In genomic region chr4:104301764-104302163, GRCm38 (mm10) we compare ENCODE assay signal across 32 mouse cellular contexts.
"Had no signal": no experiment of that assay in that cellular context is flagged by ENCODE, and none has a peak within 500 bp of the region (broad histone marks: within the 10 kb centered on the region; RNA-seq: fewer than 3 reads in every experiment).

No protein-coding gene starts in this region.

- H3K4me3 ChIP-seq: left cerebral cortex, adult 2 months; limb, embryonic 10.5 days; limb, embryonic 12.5 days; limb, embryonic 13.5 days; limb, embryonic 15.5 days; liver, embryonic 12.5 days; liver, embryonic 13.5 days; liver, embryonic 15.5 days; lung, embryonic 15.5 days; megakaryocyte, embryonic 14.5 days; midbrain, embryonic 10.5 days; midbrain, embryonic 12.5 days; midbrain, embryonic 13.5 days; midbrain, embryonic 15.5 days; myocyte had no signal

- H3K36me3 ChIP-seq: limb, embryonic 10.5 days; limb, embryonic 12.5 days; limb, embryonic 13.5 days; limb, embryonic 15.5 days; liver, embryonic 12.5 days; liver, embryonic 13.5 days; liver, embryonic 15.5 days; lung, embryonic 15.5 days; midbrain, embryonic 10.5 days; midbrain, embryonic 12.5 days; midbrain, embryonic 13.5 days; midbrain, embryonic 15.5 days had no signal

- H3K9me3 ChIP-seq: limb, embryonic 10.5 days; limb, embryonic 12.5 days; limb, embryonic 13.5 days; limb, embryonic 15.5 days; liver, embryonic 12.5 days; liver, embryonic 13.5 days; liver, embryonic 15.5 days; lung, embryonic 15.5 days; midbrain, embryonic 10.5 days; midbrain, embryonic 12.5 days; midbrain, embryonic 13.5 days; midbrain, embryonic 15.5 days had no signal

- DNase-seq: left cerebral cortex, postnatal 4 days; liver; liver, embryonic 13.5 days; liver, postnatal 0 days; lung, adult 18-20 months; lung, adult 2 months; lung, embryonic 14.5 days; lung, postnatal 10 days; lung, postnatal 14 days; lung, postnatal 36 days; lung, postnatal 4 days; midbrain, embryonic 14.5 days had no signal

- H3K27me3 ChIP-seq: limb, embryonic 12.5 days; liver, embryonic 12.5 days; liver, embryonic 13.5 days; liver, embryonic 15.5 days; lung, embryonic 15.5 days; megakaryocyte, embryonic 14.5 days; midbrain, embryonic 12.5 days; midbrain, embryonic 13.5 days; midbrain, embryonic 15.5 days had no signal

- ATAC-seq: liver, embryonic 12.5 days; liver, postnatal 0 days; lung, postnatal 0 days; midbrain, embryonic 13.5 days; midbrain, embryonic 15.5 days; midbrain, embryonic 16.5 days had no signal

- H3K9ac ChIP-seq: limb, embryonic 12.5 days; limb, embryonic 13.5 days; limb, embryonic 15.5 days; liver, embryonic 12.5 days; liver, embryonic 13.5 days; liver, embryonic 14.5 days; liver, embryonic 15.5 days; liver, postnatal 0 days; lung, embryonic 14.5 days; lung, embryonic 15.5 days; midbrain, embryonic 12.5 days; midbrain, embryonic 13.5 days; midbrain, embryonic 15.5 days had no signal

- H3K4me2 ChIP-seq: limb, embryonic 12.5 days; limb, embryonic 13.5 days; limb, embryonic 15.5 days; liver, embryonic 11.5 days; liver, embryonic 12.5 days; liver, embryonic 13.5 days; liver, embryonic 15.5 days; lung, embryonic 14.5 days; lung, embryonic 15.5 days; midbrain, embryonic 11.5 days; midbrain, embryonic 12.5 days; midbrain, embryonic 13.5 days; midbrain, embryonic 15.5 days had no signal

- H3K4me1 ChIP-seq: limb, embryonic 10.5 days; limb, embryonic 12.5 days; limb, embryonic 13.5 days; limb, embryonic 15.5 days; liver, embryonic 12.5 days; liver, embryonic 13.5 days; liver, embryonic 15.5 days; lung, embryonic 15.5 days; megakaryocyte, embryonic 14.5 days; midbrain, embryonic 10.5 days; midbrain, embryonic 12.5 days had no signal

- H3K27ac ChIP-seq: left cerebral cortex, adult 2 months; limb, embryonic 10.5 days; limb, embryonic 12.5 days; limb, embryonic 13.5 days; limb, embryonic 15.5 days; liver, embryonic 12.5 days; liver, embryonic 13.5 days; liver, embryonic 14.5 days; liver, embryonic 15.5 days; lung, embryonic 15.5 days; macrophage; midbrain, embryonic 10.5 days; midbrain, embryonic 12.5 days; midbrain, embryonic 13.5 days; midbrain, embryonic 15.5 days had no signal
